19 mouse cellular contexts compared by ENCODE assay signal in genomic region chr6:35062446-35062845, GRCm38 (mm10).
DNase-seq lines count a peak whose midpoint lies in the region; ATAC-seq and TF ChIP-seq lines count a peak whose summit lies in the region.
"Had no signal": no experiment of that assay in that cellular context is flagged by ENCODE, and none has a peak within 500 bp of the region (broad histone marks: within the 10 kb centered on the region; RNA-seq: fewer than 3 reads in every experiment).

No protein-coding gene starts in this region.

- H3K4me1 ChIP-seq in forebrain, postnatal 0 days (ENCODE audit: insufficient read depth): no peaks in the 10 kb centered on the region
- no peaks in the 10 kb centered on the region for H3K4me1 ChIP-seq in forebrain, embryonic 15.5 days
- no peaks in the 10 kb centered on the region for H3K4me1 ChIP-seq in liver, adult 2 months (ENCODE audit: control insufficient read depth, insufficient read depth, low read length)
- no peaks in the 10 kb centered on the region for H3K4me1 ChIP-seq in liver, embryonic 12.5 days
- no peaks in the 10 kb centered on the region for H3K4me1 ChIP-seq in thymus, adult 2 months (replicated peaks; ENCODE audit: control insufficient read depth, insufficient read depth, low read length)
- H3K4me1 ChIP-seq: embryonic facial prominence, embryonic 15.5 days; forebrain, embryonic 13.5 days; neural tube, embryonic 12.5 days had no signal

- no peaks in the 10 kb centered on the region for H3K27me3 ChIP-seq in forebrain, postnatal 0 days (ENCODE audit: insufficient read depth, low read length)
- H3K27me3 ChIP-seq in forebrain, embryonic 15.5 days: no peaks in the 10 kb centered on the region
- H3K27me3 ChIP-seq in liver, adult 2 months (ENCODE audit: control insufficient read depth, insufficient read depth, low read length): no peaks in the 10 kb centered on the region
- H3K27me3 ChIP-seq in liver, embryonic 12.5 days (replicated peaks): no peaks in the 10 kb centered on the region
- no peaks in the 10 kb centered on the region for H3K27me3 ChIP-seq in thymus, adult 2 months (ENCODE audit: control insufficient read depth, insufficient read depth, low read length)
- H3K27me3 ChIP-seq: embryonic facial prominence, embryonic 15.5 days; forebrain, embryonic 13.5 days; neural tube, embryonic 12.5 days had no signal

- no peak overlapping the region for H3K9ac ChIP-seq in forebrain, postnatal 0 days
- no peak overlapping the region for H3K9ac ChIP-seq in forebrain, embryonic 15.5 days (replicated peaks)
- no peak overlapping the region for H3K9ac ChIP-seq in liver, adult 2 months (ENCODE audit: low read depth, low read length)
- H3K9ac ChIP-seq in liver, embryonic 12.5 days: no peak overlapping the region
- H3K9ac ChIP-seq: embryonic facial prominence, embryonic 15.5 days; forebrain, embryonic 13.5 days; liver, embryonic 14.5 days; neural tube, embryonic 12.5 days had no signal

- peaks cover 12% of the 10 kb centered on the region; the same call in 1 of the 2 replicates for H3K36me3 ChIP-seq in forebrain, postnatal 0 days (ENCODE audit: insufficient read depth)
- H3K36me3 ChIP-seq in forebrain, embryonic 15.5 days: peaks cover 13% of the 10 kb centered on the region; the same call in 1 of the 2 replicates
- H3K36me3 ChIP-seq in liver, adult 2 months (ENCODE audit: control insufficient read depth, insufficient read depth, low read length): peaks cover 19% of the 10 kb centered on the region
- H3K36me3 ChIP-seq in liver, embryonic 12.5 days: peaks cover 47% of the 10 kb centered on the region
- peaks cover 12% of the 10 kb centered on the region for H3K36me3 ChIP-seq in thymus, adult 2 months (ENCODE audit: control insufficient read depth, insufficient read depth, low read length)

- no peak overlapping the region for H3K4me3 ChIP-seq in forebrain, postnatal 0 days (ENCODE audit: low read depth, low read length)
- no peak overlapping the region for H3K4me3 ChIP-seq in forebrain, embryonic 15.5 days
- no peak overlapping the region for H3K4me3 ChIP-seq in liver, adult 2 months (ENCODE audit: insufficient read depth, low read depth, low read length)
- no peak overlapping the region for H3K4me3 ChIP-seq in liver, embryonic 12.5 days
- H3K4me3 ChIP-seq in thymus, adult 2 months (ENCODE audit: control insufficient read depth, insufficient read depth, low read length): no peak overlapping the region
- H3K4me3 ChIP-seq: embryonic facial prominence, embryonic 15.5 days; forebrain, embryonic 13.5 days; neural tube, embryonic 12.5 days had no signal

- 19% methylated on average over 1 of the region's 1 CpGs for WGBS in forebrain, postnatal 0 days
- WGBS in forebrain, embryonic 15.5 days: 27% methylated on average over 1 of the region's 1 CpGs
- 55% methylated on average over 1 of the region's 1 CpGs for WGBS in liver, adult 2 months
- WGBS in liver, embryonic 12.5 days (ENCODE audit: insufficient replicate concordance): 22% methylated on average over 1 of the region's 1 CpGs
- WGBS in thymus, adult 2 months: 53% methylated on average over 1 of the region's 1 CpGs

- DNase-seq in forebrain, postnatal 0 days: no peak
- DNase-seq in liver, adult 2 months (ENCODE audit: extremely low read depth, low read depth, low spot score): no peak
- DNase-seq in A20 (ENCODE audit: low read depth, low spot score): peak; percentile 17
- peak; percentile 13 for DNase-seq in c-Kit-positive CD71-positive TER-119-negative erythroid progenitor cells, embryonic 14.5 days (ENCODE audit: low read depth)
- no peak for DNase-seq in ovary, postnatal 14 days (ENCODE audit: low spot score)
- DNase-seq in thymus, adult 2 months: no peak
- DNase-seq: adrenal gland, postnatal 36 days; cerebellum, postnatal 14 days; heart, adult 18-20 months; heart, postnatal 10 days; lung, postnatal 4 days; right cerebral cortex, postnatal 4 days had no signal

- no peaks in the 10 kb centered on the region for H3K9me3 ChIP-seq in forebrain, postnatal 0 days (ENCODE audit: low read length)
- H3K9me3 ChIP-seq in forebrain, embryonic 15.5 days: no peaks in the 10 kb centered on the region
- no peaks in the 10 kb centered on the region for H3K9me3 ChIP-seq in liver, embryonic 12.5 days (replicated peaks)
- H3K9me3 ChIP-seq: embryonic facial prominence, embryonic 15.5 days; forebrain, embryonic 13.5 days; neural tube, embryonic 12.5 days had no signal

- no peak for ATAC-seq in forebrain, postnatal 0 days
- no peak for ATAC-seq in forebrain, embryonic 15.5 days (replicated peaks)
- ATAC-seq in liver, embryonic 12.5 days: no peak
- ATAC-seq: forebrain, embryonic 13.5 days; inflammation-experienced regulatory T-cells, adult 6 months had no signal

- TF ChIP-seq POLR2A in liver, adult 2 months (IDR thresholded peaks at IDR 0.05; ENCODE audit: extremely low read depth, insufficient read depth, low read length): no peak
- no peak for TF ChIP-seq POLR2A in thymus, adult 2 months (IDR thresholded peaks at IDR 0.05; ENCODE audit: control insufficient read depth, extremely low read depth, insufficient read depth, low read length, poor library complexity)

- H3K27ac ChIP-seq in forebrain, postnatal 0 days (ENCODE audit: low read depth, low read length): no peak overlapping the region
- no peak overlapping the region for H3K27ac ChIP-seq in forebrain, embryonic 15.5 days (replicated peaks)
- H3K27ac ChIP-seq in liver, adult 2 months (replicated peaks; ENCODE audit: insufficient read depth, low read depth, low read length): no peak overlapping the region
- no peak overlapping the region for H3K27ac ChIP-seq in liver, embryonic 12.5 days
- H3K27ac ChIP-seq in thymus, adult 2 months (ENCODE audit: control insufficient read depth, insufficient read depth, low read length): no peak overlapping the region
- H3K27ac ChIP-seq: embryonic facial prominence, embryonic 15.5 days; forebrain, embryonic 13.5 days; liver, embryonic 14.5 days; neural tube, embryonic 12.5 days had no signal

- no peaks in the 10 kb centered on the region for H3K79me2 ChIP-seq in liver, adult 2 months (ENCODE audit: control insufficient read depth, insufficient read depth, low read length)

- TF ChIP-seq CTCF in forebrain, postnatal 0 days (IDR thresholded peaks at IDR 0.05; ENCODE audit: low read depth): peak; percentile 41
- 0 out of 2 replicates have a peak, but pooled peaks have one; percentile 11 for TF ChIP-seq CTCF in liver, adult 2 months (IDR thresholded peaks at IDR 0.05; ENCODE audit: low read depth, low read length)
- no peak for TF ChIP-seq CTCF in thymus, adult 2 months (IDR thresholded peaks at IDR 0.05; ENCODE audit: borderline replicate concordance, control insufficient read depth, extremely low read depth, insufficient read depth, low read length, poor library complexity)

- H3K4me2 ChIP-seq in forebrain, postnatal 0 days (ENCODE audit: low read depth): no peak overlapping the region
- no peak overlapping the region for H3K4me2 ChIP-seq in forebrain, embryonic 15.5 days (replicated peaks)
- no peak overlapping the region for H3K4me2 ChIP-seq in liver, embryonic 12.5 days
- H3K4me2 ChIP-seq: embryonic facial prominence, embryonic 15.5 days; forebrain, embryonic 13.5 days; neural tube, embryonic 12.5 days had no signal

Comparison
In these comparisons a context has a peak if more than half of its experiments do, and no peak if none do; other contexts are left out.
1. DNase-seq: peak in A20 (single experiment) and c-Kit-positive CD71-positive TER-119-negative erythroid progenitor cells, embryonic 14.5 days (single experiment); none in forebrain, postnatal 0 days (single experiment), liver, adult 2 months (single experiment), ovary, postnatal 14 days (single experiment) and thymus, adult 2 months (single experiment).